Comparison of ENCODE assay signal across 8 mouse cellular contexts in the genomic region with DNA sequence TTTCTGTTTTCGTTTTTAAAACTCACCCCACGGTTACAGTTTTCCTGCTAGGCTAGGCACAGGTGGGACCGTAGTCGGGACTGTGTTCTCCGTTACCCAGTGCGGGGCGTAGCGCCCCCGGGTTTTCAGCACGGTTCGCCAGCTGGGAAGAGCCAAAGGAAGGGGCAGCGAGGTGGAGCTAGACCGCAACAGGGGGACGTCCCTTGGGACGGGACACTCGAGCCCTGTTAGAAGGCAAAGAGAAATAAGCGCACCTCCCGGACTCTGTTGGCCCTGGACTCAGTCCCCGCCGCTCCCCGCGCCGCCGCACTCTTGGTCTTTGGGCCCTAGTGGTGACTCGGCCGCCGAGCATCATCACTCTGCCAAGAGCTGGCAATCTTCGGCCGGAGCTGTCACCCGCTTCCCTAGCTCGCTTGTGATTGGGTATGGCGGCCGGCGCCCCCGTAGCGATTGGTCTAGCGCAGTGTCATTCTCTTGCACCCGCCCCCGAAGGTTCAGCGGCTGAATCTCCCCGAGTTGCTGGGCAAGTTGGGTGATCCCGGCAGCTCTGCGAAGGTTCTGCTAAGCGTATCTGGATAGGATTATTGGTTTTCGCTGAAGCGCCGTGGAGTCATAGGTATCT. TPM values are rescaled to one million over a fixed set of nuclear protein-coding genes. Genes with fewer than 3 reads are reported as not detected.
A peak's percentile ranks its signal among the peaks of the same experiment; 100 is the strongest.
DNase-seq lines count a peak whose midpoint lies in the region; ATAC-seq lines count a peak whose summit lies in the region.

Slc46a3 (minus strand) TSS at position 361 of the 622 bp plus-strand sequence.

- DNase-seq in NIH3T3 (ENCODE audit: low read depth), result peak; percentile 93
- DNase-seq in cerebellum, postnatal 10 days, result peak; percentile 97
- DNase-seq in frontal cortex, postnatal 14 days (ENCODE audit: low spot score in 2 of 2), result peak; percentile 90 to 93
- DNase-seq in layer of hippocampus, postnatal 25 days (ENCODE audit: extremely low spot score in 1 of 2, low spot score in 1 of 2), result peak; percentile 90 to 93
- peak; percentile 93 for DNase-seq in lung, postnatal 25 days (ENCODE audit: low spot score)
- DNase-seq in retina, embryonic 14.5 days (ENCODE audit: low spot score), result peak; percentile 97
- peak; percentile 92 for DNase-seq in thymus, postnatal 4 days

- under 1% methylated on average over 47 of the region's 47 CpGs for WGBS in hindbrain, embryonic 13.5 days

- peak within 1 kb of the TSS; percentile 70 for H3K9ac ChIP-seq in hindbrain, embryonic 13.5 days

- peak within 1 kb of the TSS; percentile 67 for H3K4me3 ChIP-seq in hindbrain, embryonic 13.5 days

- H3K36me3 ChIP-seq in hindbrain, embryonic 13.5 days, result no peaks in the 10 kb centered on the region

- no peaks in the 10 kb centered on the region for H3K9me3 ChIP-seq in hindbrain, embryonic 13.5 days

- H3K27ac ChIP-seq in hindbrain, embryonic 13.5 days, result peak within 1 kb of the TSS; percentile 48; the same call in 1 of the 2 replicates

- H3K4me1 ChIP-seq in hindbrain, embryonic 13.5 days (replicated peaks), result peaks cover 26% of the 10 kb centered on the region

- peaks cover 23% of the 10 kb centered on the region for H3K27me3 ChIP-seq in hindbrain, embryonic 13.5 days

- peak; percentile 99 for ATAC-seq in hindbrain, embryonic 13.5 days (ENCODE audit: low FRiP score)

- peak within 1 kb of the TSS; percentile 90 for H3K4me2 ChIP-seq in hindbrain, embryonic 13.5 days

RNA-seq across cellular contexts. Expression of gene Slc46a3, which starts in this region (rescaled TPM):
- 4.2 and 4.5 TPM in 2 replicates for polyA plus RNA-seq in hindbrain, embryonic 13.5 days (2015; fragmentation: Nextera tagmentation; extraction: Ambion mirVana)
- 1 to 10 TPM; 5.8 to 7.0 TPM for total RNA-seq in layer of hippocampus, postnatal 25 days (2021)

Comparison
In these comparisons a context has a peak if more than half of its experiments do, and no peak if none do; other contexts are left out.
1. Peak in every context shown above with its lines: DNase-seq, ATAC-seq, H3K4me3 ChIP-seq and H3K27ac ChIP-seq.